Mouse (Mus musculus) small intestine, adult 2 months (tissue): ENCODE results near the gene Tnfrsf21. TPM values are rescaled to one million over a fixed set of nuclear protein-coding genes. Genes with fewer than 3 reads are reported as not detected.

Source experiments
- H3K27ac ChIP-seq: fragments of 200-500 bp; 2 replicates; pipeline ENCODE4 v1.5.1; 2012; ENCODE audit warnings: low read depth, low read length, control low read depth, inconsistent platforms; ENCODE audit not compliant: insufficient read depth
- H3K27me3 ChIP-seq: fragments of 200-500 bp; 2 replicates; pipeline ENCODE4 v1.6.1; 2012; ENCODE audit warnings: mild to moderate bottlenecking, moderate library complexity, low read length, inconsistent platforms; ENCODE audit not compliant: control insufficient read depth, insufficient read depth
- H3K36me3 ChIP-seq: fragments of 200-500 bp; 2 replicates; pipeline ENCODE4 v1.6.1; 2012; ENCODE audit warnings: mild to moderate bottlenecking, low read length, control low read depth, inconsistent platforms; ENCODE audit not compliant: control insufficient read depth, insufficient read depth
- H3K4me1 ChIP-seq: fragments of 200-500 bp; 2 replicates; pipeline ENCODE4 v1.6.1; 2012; ENCODE audit warnings: low read length, inconsistent platforms, mixed read lengths; ENCODE audit not compliant: control insufficient read depth, insufficient read depth, insufficient read length
- H3K4me3 ChIP-seq: fragments of 200-500 bp; 2 replicates; pipeline ENCODE4 v1.5.1; 2012; ENCODE audit warnings: low read depth, mild to moderate bottlenecking, control low read depth, inconsistent platforms, low read length, moderate library complexity
- CTCF ChIP-seq: fragments of 200-500 bp; IDR thresholded peaks from 2 replicates; pipeline ENCODE4 v1.5.1; 2012; ENCODE audit warnings: low read depth, mild to moderate bottlenecking, control low read depth, inconsistent platforms, low read length, moderate library complexity, mixed read lengths; ENCODE audit not compliant: insufficient replicate concordance, insufficient read length; ENCODE audit errors: extremely low read depth
- POLR2A ChIP-seq: fragments of 200-500 bp; IDR thresholded peaks from 2 replicates; pipeline ENCODE4 v1.6.1; 2012; ENCODE audit warnings: low read depth, mild to moderate bottlenecking, control low read depth, inconsistent platforms, low read length, moderate library complexity
- WGBS: fragments of 180-500 bp; shearing (Covaris S2); methylation state at CpG from one replicate; pipeline ENCODE4 v1.1.7; 2018; 5-methylcytosine and 5-hydroxymethylcytosine counted together
- polyA plus RNA-seq: library from polyadenylated mRNA; depleted of rRNA; stranded (reverse); fragments of >200 nt; gene quantifications from 2 replicates; pipeline ENCODE4 v1.2.3, GENCODE M21; 2012

The Tnfrsf21 gene
- polyA plus RNA-seq, 1 experiment: 28.5 TPM

DNA sequence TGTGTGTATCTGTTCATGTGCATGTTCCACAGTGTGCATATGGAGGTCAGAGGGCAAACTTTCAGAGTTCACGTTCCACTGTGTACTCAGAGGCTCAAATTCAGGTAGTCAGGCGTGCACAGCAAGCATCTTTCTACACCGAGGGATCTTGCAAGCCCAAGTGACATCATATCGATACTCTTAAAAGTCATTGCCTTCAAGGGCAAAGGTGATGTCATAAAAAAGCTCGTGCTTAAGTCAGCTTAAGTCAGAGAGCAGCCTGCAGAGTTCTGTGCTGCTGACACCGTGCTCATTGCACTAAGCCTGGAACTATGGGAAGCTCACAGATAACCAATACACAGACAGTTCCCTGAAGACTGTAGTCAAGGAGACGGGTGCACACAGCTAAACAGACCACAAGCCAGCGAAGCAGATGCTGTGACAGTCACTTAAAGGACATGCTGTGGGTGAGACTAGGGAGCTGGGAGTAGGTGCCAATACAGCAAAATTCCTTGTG, 97.8 kb downstream of the Tnfrsf21 start:
- H3K4me3 ChIP-seq: no peak overlapping the region
- H3K36me3 ChIP-seq: no peaks in the 10 kb centered on the region
- WGBS: 24% methylated on average over 8 of the region's 8 CpGs
- peaks cover 16% of the 10 kb centered on the region; the same call in 1 of the 2 replicates for H3K4me1 ChIP-seq
- TF ChIP-seq CTCF (no peak), POLR2A (no peak)
- H3K27me3 ChIP-seq: no peaks in the 10 kb centered on the region
- H3K27ac ChIP-seq: peak overlapping the region; percentile 66

- no peaks in the 10 kb centered on the region for H3K27me3 ChIP-seq
- no peak for TF ChIP-seq POLR2A
- TF ChIP-seq CTCF: no peak
- peaks cover 16% of the 10 kb centered on the region; the same call in 1 of the 2 replicates for H3K4me1 ChIP-seq
- peak overlapping the region; percentile 66; the same call in 1 of the 2 replicates for H3K27ac ChIP-seq
- no peaks in the 10 kb centered on the region for H3K36me3 ChIP-seq
- no peak overlapping the region for H3K4me3 ChIP-seq
- WGBS: 94% methylated on average over 6 of the region's 6 CpGs
Measured at GRCm38 (mm10) chr17:43114926-43115325, 98.6 kb downstream of the Tnfrsf21 start.

GRCm38 (mm10) chr17:43116748-43117147, 100.4 kb downstream of the Tnfrsf21 start:
- H3K4me3 ChIP-seq: no peak overlapping the region
- 16% methylated on average over 10 of the region's 10 CpGs for WGBS
- no peaks in the 10 kb centered on the region for H3K36me3 ChIP-seq
- H3K27ac ChIP-seq: peak overlapping the region; percentile 37; the same call in 1 of the 2 replicates
- TF ChIP-seq POLR2A: no peak
- TF ChIP-seq CTCF: no peak
- H3K27me3 ChIP-seq: no peaks in the 10 kb centered on the region
- H3K4me1 ChIP-seq: peaks cover 16% of the 10 kb centered on the region; the same call in 1 of the 2 replicates

DNA sequence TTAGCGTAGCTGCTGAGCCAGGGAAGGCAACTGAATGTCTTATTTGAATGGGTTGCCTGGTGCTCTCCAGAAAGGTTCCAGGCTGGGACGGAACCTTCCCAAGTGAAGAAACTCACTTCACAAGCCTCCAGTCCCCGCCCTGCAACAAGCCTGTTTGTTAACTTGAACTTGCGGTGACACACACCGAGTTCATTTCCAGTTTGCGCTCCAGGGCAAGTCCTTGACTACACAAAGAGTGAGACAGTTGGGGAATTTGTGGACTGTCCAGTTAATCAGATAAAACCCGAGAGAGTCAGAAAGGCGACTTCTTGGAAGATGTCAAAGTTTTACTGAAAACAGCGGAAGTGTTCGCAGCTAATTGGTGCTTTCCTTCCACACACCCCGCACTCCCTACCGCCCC, 103.1 kb downstream of the Tnfrsf21 start:
- no peak overlapping the region for H3K27ac ChIP-seq
- H3K36me3 ChIP-seq: no peaks in the 10 kb centered on the region
- WGBS: 57% methylated on average over 12 of the region's 12 CpGs
- no peaks in the 10 kb centered on the region for H3K27me3 ChIP-seq
- TF ChIP-seq POLR2A: no peak
- TF ChIP-seq CTCF: no peak
- H3K4me3 ChIP-seq: no peak overlapping the region
- H3K4me1 ChIP-seq: peaks cover 11% of the 10 kb centered on the region; the same call in 1 of the 2 replicates

- H3K36me3 ChIP-seq: no peaks in the 10 kb centered on the region
- H3K4me1 ChIP-seq: peaks cover 6% of the 10 kb centered on the region; the same call in 1 of the 2 replicates
- 93% methylated on average over 2 of the region's 2 CpGs for WGBS
- no peak for TF ChIP-seq CTCF
- no peak for TF ChIP-seq POLR2A
- no peaks in the 10 kb centered on the region for H3K27me3 ChIP-seq
- H3K4me3 ChIP-seq: no peak overlapping the region
- no peak overlapping the region for H3K27ac ChIP-seq
Measured at GRCm38 (mm10) chr17:43121096-43121495, 104.7 kb downstream of the Tnfrsf21 start.

DNA sequence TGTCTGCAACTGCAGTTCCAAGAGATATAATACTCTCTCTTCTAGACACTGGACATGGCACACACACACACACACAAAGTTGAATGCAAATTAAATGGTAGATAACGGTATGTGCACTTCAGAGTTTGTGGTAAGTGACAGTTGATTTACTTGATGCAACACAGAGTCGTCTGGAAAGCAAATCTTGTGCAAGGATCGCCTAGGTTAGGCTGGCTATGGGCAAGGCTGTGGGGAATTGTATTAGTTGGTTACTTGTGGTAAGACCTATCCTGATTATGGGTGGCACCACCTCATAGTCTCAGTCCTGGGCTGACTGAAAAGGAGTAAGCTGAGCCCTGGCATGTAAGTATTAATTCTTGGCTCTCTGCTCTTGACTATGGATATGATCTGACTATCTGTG, 112.0 kb downstream of the Tnfrsf21 start:
- Histone ChIP-seq H3K27me3 (no peaks in the 10 kb centered on the region), H3K36me3 (no peaks in the 10 kb centered on the region), H3K4me3 (no peak overlapping the region), H3K27ac (no peak overlapping the region), H3K4me1 (no peaks in the 10 kb centered on the region; the same call in 1 of the 2 replicates)
- WGBS: 70% methylated on average over 3 of the region's 3 CpGs
- TF ChIP-seq CTCF (no peak), POLR2A (no peak)

- H3K4me1 ChIP-seq: no peaks in the 10 kb centered on the region; the same call in 1 of the 2 replicates
- H3K27me3 ChIP-seq: no peaks in the 10 kb centered on the region
- no peak for TF ChIP-seq CTCF
- TF ChIP-seq POLR2A: no peak
- H3K36me3 ChIP-seq: no peaks in the 10 kb centered on the region
- H3K4me3 ChIP-seq: no peak overlapping the region
- no peak overlapping the region for H3K27ac ChIP-seq
- 86% methylated on average over 7 of the region's 7 CpGs for WGBS
Measured at GRCm38 (mm10) chr17:43128908-43129533, 112.7 kb downstream of the Tnfrsf21 start.
